Mouse (Mus musculus) CD4-positive naive resting alpha-beta T cell, adult 57 days (primary cell): Measurements from ENCODE around the gene Ott. TPM values are rescaled to one million over a fixed set of nuclear protein-coding genes. Genes with fewer than 3 reads are reported as not detected.

Source experiments
- total RNA-seq: library from RNA; stranded (reverse); gene quantifications from one replicate; pipeline ENCODE4 v1.2.4, GENCODE M21; 2023

Ott gene
- not detected for total RNA-seq

DNA sequence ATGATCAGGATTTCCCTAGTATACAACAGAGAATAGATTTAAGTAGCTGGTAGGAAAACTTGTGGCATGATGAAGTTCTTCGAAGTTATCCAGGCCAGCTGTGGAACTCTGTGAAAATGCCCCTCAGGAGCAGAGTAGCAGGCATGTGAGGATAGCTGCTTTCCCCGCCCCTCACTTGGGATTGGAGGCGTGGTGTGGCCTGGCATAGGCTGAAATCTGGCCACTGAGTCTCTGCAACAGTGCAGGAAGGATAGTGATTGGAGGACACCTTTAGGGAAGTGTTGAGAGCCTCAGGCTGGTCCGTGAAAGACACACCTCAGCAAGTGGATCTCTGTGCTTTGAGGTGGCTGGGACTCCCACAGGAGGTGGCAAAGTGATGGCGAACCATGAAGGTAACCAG, at the start of gene Ott:
Ott (plus strand) TSS at position 301 of the 400 bp plus-strand sequence.

Other genes with a start within 250 kb of the Ott start
- not detected for gene Luzp4, start 216.6 kb upstream of the Ott start, total RNA-seq
- gene Gm15093, start 198.1 kb downstream of the Ott start, total RNA-seq, result not detected